Mouse (Mus musculus) heart, adult 2 months (tissue): ENCODE data around the gene Wdsub1.

Experiments used
- CTCF ChIP-seq: fragments of 200-600 bp; IDR thresholded peaks from 2 replicates; pipeline ENCODE4 v1.8.1; 2022; ENCODE audit warnings: antibody characterized with exemption, mild to moderate bottlenecking, moderate library complexity
- EP300 ChIP-seq: fragments of 200-500 bp; IDR thresholded peaks from 2 replicates; pipeline ENCODE4 v1.6.1; 2011; ENCODE audit warnings: low read depth, low read length, control low read depth; ENCODE audit not compliant: insufficient read depth
- POLR2A ChIP-seq: fragments of 200-500 bp; IDR thresholded peaks from 2 replicates; pipeline ENCODE4 v1.6.1; 2011; ENCODE audit warnings: mild to moderate bottlenecking, low read depth, low read length, control low read depth; ENCODE audit not compliant: insufficient read depth

DNA sequence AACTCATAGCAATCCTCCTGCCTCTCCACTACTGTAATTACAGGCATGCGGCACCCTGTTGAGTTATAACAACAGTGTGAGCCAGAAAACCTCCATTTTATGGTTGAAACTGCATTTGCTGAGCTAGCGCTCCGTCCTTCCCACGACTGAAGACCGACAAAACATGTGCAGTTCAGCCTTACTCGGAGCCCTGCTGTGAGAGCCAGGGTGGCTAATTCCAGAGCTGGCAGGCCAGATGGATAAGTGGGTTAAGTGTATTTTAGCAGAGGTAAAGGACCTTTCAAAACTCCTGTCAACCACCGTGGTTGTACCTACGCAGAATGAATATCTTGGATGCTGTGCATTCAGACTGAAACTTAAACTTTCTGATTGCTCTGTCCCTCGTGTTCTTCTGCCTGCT, 28.0 kb downstream of the Wdsub1 start:
- no peak for TF ChIP-seq CTCF
- TF ChIP-seq POLR2A = no peak
- TF ChIP-seq EP300 = no peak
